ENCODE assay signal across 11 mouse cellular contexts in genomic region chr1:134205296-134206018, GRCm38 (mm10). TPM values are rescaled to one million over a fixed set of nuclear protein-coding genes. Genes with fewer than 3 reads are reported as not detected.
DNase-seq lines count a peak whose midpoint lies in the region; ATAC-seq and TF ChIP-seq lines count a peak whose summit lies in the region.
"Had no signal": no experiment of that assay in that cellular context is flagged by ENCODE, and none has a peak within 500 bp of the region (broad histone marks: within the 10 kb centered on the region; RNA-seq: fewer than 3 reads in every experiment).

No protein-coding gene starts in this region.

- no peaks in the 10 kb centered on the region for H3K27me3 ChIP-seq in midbrain, postnatal 0 days (ENCODE audit: insufficient read depth, low read length)
- H3K27me3 ChIP-seq in midbrain, embryonic 13.5 days, result 0 out of 2 replicates have a peak, but pooled peaks cover 3% of the 10 kb centered on the region

- 0 out of 2 replicates have a peak, but pooled peaks cover 3% of the 10 kb centered on the region for H3K36me3 ChIP-seq in midbrain, postnatal 0 days (ENCODE audit: insufficient read depth, low read length)
- no peaks in the 10 kb centered on the region for H3K36me3 ChIP-seq in midbrain, embryonic 13.5 days

- H3K4me1 ChIP-seq in midbrain, postnatal 0 days (ENCODE audit: insufficient read depth, low read length), result peaks cover 7% of the 10 kb centered on the region
- 0 out of 2 replicates have a peak, but pooled peaks cover 4% of the 10 kb centered on the region for H3K4me1 ChIP-seq in midbrain, embryonic 13.5 days (replicated peaks)

- peak; percentile 62 to 70 for DNase-seq in adrenal gland, postnatal 36 days
- no peak for DNase-seq in adrenal gland, postnatal 25 days
- peak; percentile 61 for DNase-seq in midbrain, postnatal 0 days (ENCODE audit: low spot score)
- peak; percentile 50 for DNase-seq in heart, postnatal 4 days
- peak; percentile 65 for DNase-seq in yolk sac, embryonic 10.5 days (ENCODE audit: low spot score)
- no peak for DNase-seq in urinary bladder, postnatal 4 days (ENCODE audit: low spot score in 2 of 2)
- DNase-seq in right cerebral cortex, postnatal 14 days, result no peak
- DNase-seq: kidney, postnatal 36 days had no signal

- H3K9ac ChIP-seq in midbrain, postnatal 0 days (replicated peaks; ENCODE audit: low read length, poor library complexity, severe bottlenecking), result no peak overlapping the region
- no peak overlapping the region for H3K9ac ChIP-seq in midbrain, embryonic 13.5 days (replicated peaks)

- no peak for ATAC-seq in midbrain, postnatal 0 days (ENCODE audit: low FRiP score)
- no peak for ATAC-seq in midbrain, embryonic 13.5 days
- ATAC-seq: activated CD4-positive, CD25-positive, alpha-beta regulatory T cell, adult 4 months had no signal

- no peaks in the 10 kb centered on the region for H3K9me3 ChIP-seq in midbrain, postnatal 0 days (ENCODE audit: low read length)
- H3K9me3 ChIP-seq in midbrain, embryonic 13.5 days, result no peaks in the 10 kb centered on the region

- no peak overlapping the region for H3K4me3 ChIP-seq in midbrain, postnatal 0 days (ENCODE audit: low read depth, low read length)
- H3K4me3 ChIP-seq in midbrain, embryonic 13.5 days (replicated peaks), result no peak overlapping the region
- H3K4me3 ChIP-seq: erythroblast, embryonic 14.5 days had no signal

- no peak for TF ChIP-seq CTCF in midbrain, postnatal 0 days (IDR thresholded peaks at IDR 0.05)

- no peak overlapping the region for H3K27ac ChIP-seq in midbrain, postnatal 0 days (ENCODE audit: low read depth, low read length)
- H3K27ac ChIP-seq in midbrain, embryonic 13.5 days, result no peak overlapping the region

- no peak overlapping the region for H3K4me2 ChIP-seq in midbrain, postnatal 0 days (ENCODE audit: low read depth, low read length, poor library complexity, severe bottlenecking)
- no peak overlapping the region for H3K4me2 ChIP-seq in midbrain, embryonic 13.5 days (replicated peaks)

- WGBS in midbrain, postnatal 0 days, result 55% methylated on average over 9 of the region's 9 CpGs
- WGBS in midbrain, embryonic 13.5 days, result 65% methylated on average over 9 of the region's 9 CpGs

RNA-seq across cellular contexts. Expression of gene Mybph, which starts 12.2 kb away (rescaled TPM):
- under 1 TPM in 1 of 2 experiments, not detected in 1; 0.13 TPM for total RNA-seq in adrenal gland, postnatal 36 days (2021)
- not detected in 2 replicates for total RNA-seq in adrenal gland, postnatal 25 days (2021)
- total RNA-seq in midbrain, postnatal 0 days (2014; rRNA removed), result not detected in 2 replicates
- polyA plus RNA-seq in midbrain, postnatal 0 days (2015; fragmentation: Nextera tagmentation; extraction: Ambion mirVana), result 0.12 TPM in 1 of 2 replicates, not detected in the other
- 0.09 and 0.19 TPM in 2 replicates for polyA plus RNA-seq in midbrain, embryonic 13.5 days (2015; fragmentation: Nextera tagmentation; extraction: Ambion mirVana)
- total RNA-seq in heart, postnatal 4 days (2021), result not detected
- polyA plus RNA-seq: activated CD4-positive, CD25-positive, alpha-beta regulatory T cell, adult 4 months; erythroblast, embryonic 14.5 days had no signal

RNA-seq across cellular contexts. Expression of gene Chil1, which starts 23.5 kb away (rescaled TPM):
- total RNA-seq in adrenal gland, postnatal 36 days (2021), result 1 to 10 TPM; 1.3 to 1.7 TPM
- total RNA-seq in adrenal gland, postnatal 25 days (2021), result 1.5 and 1.7 TPM in 2 replicates
- total RNA-seq in midbrain, postnatal 0 days (2014; rRNA removed), result 0.47 and 3.0 TPM in 2 replicates
- polyA plus RNA-seq in midbrain, postnatal 0 days (2015; fragmentation: Nextera tagmentation; extraction: Ambion mirVana), result 3.0 and 4.3 TPM in 2 replicates
- 2.6 and 3.2 TPM in 2 replicates for polyA plus RNA-seq in midbrain, embryonic 13.5 days (2015; fragmentation: Nextera tagmentation; extraction: Ambion mirVana)
- total RNA-seq in heart, postnatal 4 days (2021), result under 1 TPM; 0.33 to 0.65 TPM
- polyA plus RNA-seq: activated CD4-positive, CD25-positive, alpha-beta regulatory T cell, adult 4 months; erythroblast, embryonic 14.5 days had no signal

RNA-seq across cellular contexts. Expression of gene Adora1, which starts 29.8 kb away (rescaled TPM):
- total RNA-seq in adrenal gland, postnatal 36 days (2021), result 100 to 1,000 TPM; 110 to 137 TPM
- total RNA-seq in adrenal gland, postnatal 25 days (2021), result 89.7 and 151 TPM in 2 replicates
- 45.1 and 54.2 TPM in 2 replicates for total RNA-seq in midbrain, postnatal 0 days (2014; rRNA removed)
- polyA plus RNA-seq in midbrain, postnatal 0 days (2015; fragmentation: Nextera tagmentation; extraction: Ambion mirVana), result 32.5 and 35.6 TPM in 2 replicates
- polyA plus RNA-seq in midbrain, embryonic 13.5 days (2015; fragmentation: Nextera tagmentation; extraction: Ambion mirVana), result 4.6 TPM in 2 replicates
- 1 to 10 TPM; 9.3 to 9.9 TPM for total RNA-seq in heart, postnatal 4 days (2021)
- polyA plus RNA-seq: erythroblast, embryonic 14.5 days had no signal

Comparison
In these comparisons a context has a peak if more than half of its experiments do, and no peak if none do; other contexts are left out.
1. DNase-seq: peak in adrenal gland, postnatal 36 days (2 of 2), midbrain, postnatal 0 days (single experiment), heart, postnatal 4 days (single experiment) and yolk sac, embryonic 10.5 days (single experiment); none in adrenal gland, postnatal 25 days (single experiment), urinary bladder, postnatal 4 days (0 of 2) and right cerebral cortex, postnatal 14 days (single experiment).